Mouse (Mus musculus) layer of hippocampus, adult 9-11 months (tissue): ENCODE measurements around the gene Gm47995.
"Not testable (repeated sequence)": the region's sequence is repeated elsewhere in the genome, so short reads cannot be mapped to it uniquely, and the experiment has no call there.

Source experiments
- DNase-seq: peaks from one replicate; pipeline ENCODE4 v3.0.0; 2022

The Gm47995 gene

GRCm38 (mm10) chr1:151186879-151187424 lies 11.3 kb upstream of the Gm47995 start:
- not testable (repeated sequence) for DNase-seq

- DNase-seq, result no peak
Measured at GRCm38 (mm10) chr1:151188469-151188868, 9.8 kb upstream of the Gm47995 start.

GRCm38 (mm10) chr1:151192075-151192474 lies 6.2 kb upstream of the Gm47995 start, which contains the start of gene Gm8947:
Gene Gm8947 (plus strand): TSS chr1:151192376.
- DNase-seq, result not testable (repeated sequence)

GRCm38 (mm10) chr1:151192739-151193138 lies 5.5 kb upstream of the Gm47995 start:
- not testable (repeated sequence) for DNase-seq

- not testable (repeated sequence) for DNase-seq
Measured at GRCm38 (mm10) chr1:151195986-151196385, 2.3 kb upstream of the Gm47995 start.

- not testable (repeated sequence) for DNase-seq
Measured at GRCm38 (mm10) chr1:151196690-151197089, 1.6 kb upstream of the Gm47995 start.

GRCm38 (mm10) chr1:151200620-151201019 lies 2.4 kb downstream of the Gm47995 start:
- DNase-seq, result not testable (repeated sequence)

GRCm38 (mm10) chr1:151202771-151203170 lies 4.5 kb downstream of the Gm47995 start:
- DNase-seq, result not testable (repeated sequence)

GRCm38 (mm10) chr1:151203818-151204217 lies 5.6 kb downstream of the Gm47995 start, which contains the start of gene 3110040M04Rik:
Gene 3110040M04Rik (plus strand): TSS chr1:151204121.
- not testable (repeated sequence) for DNase-seq

- DNase-seq, result not testable (repeated sequence)
Measured at GRCm38 (mm10) chr1:151208493-151208892, 10.2 kb downstream of the Gm47995 start.

GRCm38 (mm10) chr1:151208944-151209343 lies 10.7 kb downstream of the Gm47995 start:
- DNase-seq, result not testable (repeated sequence)

- DNase-seq, result not testable (repeated sequence)
Measured at GRCm38 (mm10) chr1:151209824-151210355, 11.6 kb downstream of the Gm47995 start, which contains the start of gene Gm47996. Gene Gm47996 (plus strand): TSS chr1:151210131.

- DNase-seq, result not testable (repeated sequence)
Measured at GRCm38 (mm10) chr1:151211666-151212065, 13.4 kb downstream of the Gm47995 start.

GRCm38 (mm10) chr1:151214862-151215261 lies 16.6 kb downstream of the Gm47995 start:
- no peak for DNase-seq

GRCm38 (mm10) chr1:151215985-151216384 lies 17.7 kb downstream of the Gm47995 start:
- DNase-seq, result no peak

- no peak for DNase-seq
Measured at GRCm38 (mm10) chr1:151216417-151216816, 18.2 kb downstream of the Gm47995 start.

GRCm38 (mm10) chr1:151219045-151219444 lies 20.8 kb downstream of the Gm47995 start:
- DNase-seq, result no peak

GRCm38 (mm10) chr1:151220098-151220497 lies 21.9 kb downstream of the Gm47995 start:
- DNase-seq, result no peak

- no peak for DNase-seq
Measured at GRCm38 (mm10) chr1:151222561-151223267, 24.5 kb downstream of the Gm47995 start.

- DNase-seq, result no peak
Measured at GRCm38 (mm10) chr1:151223377-151223776, 25.1 kb downstream of the Gm47995 start.

- no peak for DNase-seq
Measured at GRCm38 (mm10) chr1:151224536-151224935, 26.3 kb downstream of the Gm47995 start.

- DNase-seq, result no peak
Measured at GRCm38 (mm10) chr1:151227506-151227905, 29.3 kb downstream of the Gm47995 start.

- DNase-seq, result no peak
Measured at GRCm38 (mm10) chr1:151228320-151228989, 30.2 kb downstream of the Gm47995 start.
